Mouse (Mus musculus): ENCODE results near the gene Vps35. TPM values are rescaled to one million over a fixed set of nuclear protein-coding genes. Genes with fewer than 3 reads are reported as not detected.

Gene Vps35
- polyA plus RNA-seq, 3 experiments from 2014 or later, result 96.6 to 143 (median 113) TPM

Other genes with a start within 250 kb of the Vps35 start
- gene Fbxw9, start 239.7 kb downstream of the Vps35 start, polyA plus RNA-seq (2017; shearing (Covaris generic)), result 1 to 10 TPM; 2.3 to 4.8 (median 2.9) TPM
- 1 to 10 TPM in 2 of 3 experiments, not detected in 1; 1.9 to 3.3 TPM for gene Gm5741, start 231.8 kb downstream of the Vps35 start, polyA plus RNA-seq (2017; shearing (Covaris generic))
- 10 to 100 TPM; 29.3 to 40.4 (median 39.3) TPM for gene Dhps, start 228.0 kb downstream of the Vps35 start, polyA plus RNA-seq (2017; shearing (Covaris generic))
- 100 to 1,000 TPM; 114 to 166 (median 129) TPM for gene Wdr83os, start 219.1 kb downstream of the Vps35 start, polyA plus RNA-seq (2017; shearing (Covaris generic))
- 10 to 100 TPM; 34.8 to 44.2 (median 38.5) TPM for gene Wdr83, start 218.5 kb downstream of the Vps35 start, polyA plus RNA-seq (2017; shearing (Covaris generic))
- gene Man2b1, start 216.5 kb downstream of the Vps35 start, polyA plus RNA-seq (2017; shearing (Covaris generic)), result 10 to 100 TPM; 80.8 to 94.7 (median 83.8) TPM
- gene Zfp791, start 176.7 kb downstream of the Vps35 start, polyA plus RNA-seq (2017; shearing (Covaris generic)), result under 1 TPM in 1 of 3 experiments, not detected in 2; 0.15 TPM
- under 1 TPM in 1 of 3 experiments, not detected in 2; 0.21 TPM for gene Cks1brt, start 147.9 kb downstream of the Vps35 start, polyA plus RNA-seq (2017; shearing (Covaris generic))
- gene Olfr371, start 73.8 kb downstream of the Vps35 start, polyA plus RNA-seq (2017; shearing (Covaris generic)), result not detected
- gene Orc6, start 170 bp downstream of the Vps35 start, polyA plus RNA-seq (2017; shearing (Covaris generic)), result 100 to 1,000 TPM in 1 of 3 experiments, 10 to 100 TPM in 2; 36.0 to 103 (median 39.3) TPM
- gene Mylk3, start 86.5 kb upstream of the Vps35 start, polyA plus RNA-seq (2017; shearing (Covaris generic)), result not detected
- gene 4921524J17Rik, start 133.0 kb upstream of the Vps35 start, polyA plus RNA-seq (2017; shearing (Covaris generic)), result 10 to 100 TPM; 76.4 to 84.3 (median 77.7) TPM
- gene Gpt2, start 192.8 kb upstream of the Vps35 start, polyA plus RNA-seq (2017; shearing (Covaris generic)), result under 1 TPM; 0.21 to 0.43 (median 0.25) TPM